Mouse (Mus musculus) gastrocnemius, postnatal 4 days (tissue): ENCODE measurements around the gene Slc22a4. TPM values are rescaled to one million over a fixed set of nuclear protein-coding genes. Genes with fewer than 3 reads are reported as not detected.
"Not testable (repeated sequence)": the region's sequence is repeated elsewhere in the genome, so short reads cannot be mapped to it uniquely, and the experiment has no call there.

ENCODE experiments used
- DNase-seq, 2 experiments: peaks; one replicate each; pipeline ENCODE4 v3.0.0; 2021 to 2022; ENCODE audit warnings: low spot score in 2 of 2, mixed read lengths in 2 of 2
- total RNA-seq, 2 experiments: library from RNA; stranded (reverse); gene quantifications; 2 replicates each; pipeline ENCODE4 v1.2.3; 2021

Slc22a4 gene
- total RNA-seq, 2 experiments from 2014 or later, result 0.83 to 1.1 TPM

- no peak for DNase-seq
Measured at GRCm38 (mm10) chr11:54058056-54058617, 30.2 kb upstream of the Slc22a4 start.

- DNase-seq, result no peak
Measured at GRCm38 (mm10) chr11:54057428-54057827, 29.5 kb upstream of the Slc22a4 start.

- no peak for DNase-seq
Measured at GRCm38 (mm10) chr11:54056132-54056531, 28.2 kb upstream of the Slc22a4 start.

GRCm38 (mm10) chr11:54054257-54054656 lies 26.4 kb upstream of the Slc22a4 start:
- no peak for DNase-seq

GRCm38 (mm10) chr11:54053090-54053489 lies 25.2 kb upstream of the Slc22a4 start:
- DNase-seq, result no peak

- DNase-seq, result no peak
Measured at GRCm38 (mm10) chr11:54052128-54052527, 24.2 kb upstream of the Slc22a4 start.

GRCm38 (mm10) chr11:54051161-54051560 lies 23.3 kb upstream of the Slc22a4 start:
- DNase-seq, result no peak

- DNase-seq, result no peak
Measured at GRCm38 (mm10) chr11:54050205-54050604, 22.3 kb upstream of the Slc22a4 start.

- DNase-seq, result no peak
Measured at GRCm38 (mm10) chr11:54040676-54041075, 12.8 kb upstream of the Slc22a4 start.

GRCm38 (mm10) chr11:54032872-54033271 lies 5.0 kb upstream of the Slc22a4 start:
- DNase-seq, result not testable (repeated sequence)

- no peak for DNase-seq
Measured at GRCm38 (mm10) chr11:54028997-54029396, 1.1 kb upstream of the Slc22a4 start.

GRCm38 (mm10) chr11:54027131-54028043 lies 503 bp downstream of the Slc22a4 start:
- no peak for DNase-seq

- no peak for DNase-seq
Measured at GRCm38 (mm10) chr11:54026491-54027041, 1.3 kb downstream of the Slc22a4 start.

- DNase-seq, result no peak
Measured at GRCm38 (mm10) chr11:54021396-54022093, 6.3 kb downstream of the Slc22a4 start.

- DNase-seq, result no peak
Measured at GRCm38 (mm10) chr11:54018893-54019732, 8.8 kb downstream of the Slc22a4 start.

GRCm38 (mm10) chr11:54017596-54017995 lies 10.3 kb downstream of the Slc22a4 start:
- no peak for DNase-seq

- DNase-seq, result no peak
Measured at GRCm38 (mm10) chr11:54016051-54016450, 11.8 kb downstream of the Slc22a4 start.

GRCm38 (mm10) chr11:54012961-54013360 lies 14.9 kb downstream of the Slc22a4 start:
- DNase-seq, result no peak

GRCm38 (mm10) chr11:54011255-54011654 lies 16.6 kb downstream of the Slc22a4 start:
- DNase-seq, result no peak

GRCm38 (mm10) chr11:54008416-54008920 lies 19.4 kb downstream of the Slc22a4 start:
- no peak for DNase-seq
